Mouse (Mus musculus): Measurements from ENCODE around the gene Kcnh6. TPM values are rescaled to one million over a fixed set of nuclear protein-coding genes. Genes with fewer than 3 reads are reported as not detected.

Gene Kcnh6
- polyA plus RNA-seq, 1 experiment from 2014 or later, result 2.6 TPM

GRCm38 (mm10) chr11:105994375-105994774, 13.5 kb upstream of the Kcnh6 start, which contains the start of gene Ace3:
Gene Ace3 (plus strand): TSS chr11:105994675.
- Histone ChIP-seq H3K27ac (replicated peaks; ENCODE audit: low read depth, low read length) (no peak within 1 kb of the TSS), H3K27me3 (replicated peaks; ENCODE audit: control insufficient read depth, insufficient read depth, low read length) (no peaks in the 10 kb centered on the region), H3K9ac (ENCODE audit: low read depth, low read length) (no peak within 1 kb of the TSS), H3K4me2 (ENCODE audit: low read depth, low read length) (no peak within 1 kb of the TSS), H3K4me1 (ENCODE audit: control insufficient read depth, insufficient read depth, low read length) (no peaks in the 10 kb centered on the region), H3K36me3 (ENCODE audit: control insufficient read depth, insufficient read depth, low read length) (no peaks in the 10 kb centered on the region), H3K4me3 (ENCODE audit: low read depth, low read length) (no peak within 1 kb of the TSS), H3K9me3 (ENCODE audit: control insufficient read depth, low read length) (no peaks in the 10 kb centered on the region)
- WGBS, result 95% methylated on average over 3 of the region's 3 CpGs
- no peak for DNase-seq (ENCODE audit: low spot score)
- no peak for ATAC-seq (ENCODE audit: low read depth)

- Histone ChIP-seq H3K9me3 (ENCODE audit: control insufficient read depth, low read length) (no peaks in the 10 kb centered on the region), H3K4me1 (ENCODE audit: control insufficient read depth, insufficient read depth, low read length) (no peaks in the 10 kb centered on the region), H3K9ac (ENCODE audit: low read depth, low read length) (no peak overlapping the region), H3K4me2 (ENCODE audit: low read depth, low read length) (no peak overlapping the region), H3K27me3 (replicated peaks; ENCODE audit: control insufficient read depth, insufficient read depth, low read length) (no peaks in the 10 kb centered on the region), H3K27ac (replicated peaks; ENCODE audit: low read depth, low read length) (no peak overlapping the region), H3K4me3 (ENCODE audit: low read depth, low read length) (no peak overlapping the region), H3K36me3 (ENCODE audit: control insufficient read depth, insufficient read depth, low read length) (no peaks in the 10 kb centered on the region)
- 94% methylated on average over 6 of the region's 6 CpGs for WGBS
- ATAC-seq (ENCODE audit: low read depth), result no peak
- no peak for DNase-seq (ENCODE audit: low spot score)
These were observed 7.9 kb upstream of the Kcnh6 start for GRCm38 (mm10) chr11:106000062-106000461.

- ATAC-seq (ENCODE audit: low read depth) (no peak), DNase-seq (ENCODE audit: low spot score) (peak; percentile 47)
- Histone ChIP-seq H3K4me1 (ENCODE audit: control insufficient read depth, insufficient read depth, low read length) (no peaks in the 10 kb centered on the region), H3K36me3 (ENCODE audit: control insufficient read depth, insufficient read depth, low read length) (no peaks in the 10 kb centered on the region), H3K27ac (replicated peaks; ENCODE audit: low read depth, low read length) (no peak overlapping the region), H3K4me3 (ENCODE audit: low read depth, low read length) (no peak overlapping the region), H3K4me2 (ENCODE audit: low read depth, low read length) (no peak overlapping the region), H3K9ac (ENCODE audit: low read depth, low read length) (no peak overlapping the region), H3K9me3 (ENCODE audit: control insufficient read depth, low read length) (no peaks in the 10 kb centered on the region), H3K27me3 (replicated peaks; ENCODE audit: control insufficient read depth, insufficient read depth, low read length) (no peaks in the 10 kb centered on the region)
- WGBS, result 41% methylated on average over 4 of the region's 4 CpGs
These were observed 6.2 kb upstream of the Kcnh6 start for GRCm38 (mm10) chr11:106001718-106002117.

GRCm38 (mm10) chr11:106004576-106004975, 3.3 kb upstream of the Kcnh6 start:
- H3K4me3 ChIP-seq (ENCODE audit: low read depth, low read length), result no peak overlapping the region
- ATAC-seq (ENCODE audit: low read depth) (no peak), DNase-seq (ENCODE audit: low spot score) (no peak)
- no peak overlapping the region for H3K4me2 ChIP-seq (ENCODE audit: low read depth, low read length)
- H3K4me1 ChIP-seq (ENCODE audit: control insufficient read depth, insufficient read depth, low read length), result no peaks in the 10 kb centered on the region
- H3K27me3 ChIP-seq (replicated peaks; ENCODE audit: control insufficient read depth, insufficient read depth, low read length), result 0 out of 2 replicates have a peak, but pooled peaks cover 10% of the 10 kb centered on the region
- no peak overlapping the region for H3K9ac ChIP-seq (ENCODE audit: low read depth, low read length)
- no peak overlapping the region for H3K27ac ChIP-seq (replicated peaks; ENCODE audit: low read depth, low read length)
- WGBS, result 92% methylated on average over 1 of the region's 1 CpGs
- H3K36me3 ChIP-seq (ENCODE audit: control insufficient read depth, insufficient read depth, low read length), result no peaks in the 10 kb centered on the region
- no peaks in the 10 kb centered on the region for H3K9me3 ChIP-seq (ENCODE audit: control insufficient read depth, low read length)

- 55% methylated on average over 5 of the region's 5 CpGs for WGBS
- Histone ChIP-seq H3K9me3 (ENCODE audit: control insufficient read depth, low read length) (no peaks in the 10 kb centered on the region), H3K4me3 (ENCODE audit: low read depth, low read length) (no peak overlapping the region), H3K4me2 (ENCODE audit: low read depth, low read length) (no peak overlapping the region), H3K27ac (replicated peaks; ENCODE audit: low read depth, low read length) (no peak overlapping the region), H3K4me1 (ENCODE audit: control insufficient read depth, insufficient read depth, low read length) (no peaks in the 10 kb centered on the region), H3K36me3 (ENCODE audit: control insufficient read depth, insufficient read depth, low read length) (no peaks in the 10 kb centered on the region), H3K27me3 (replicated peaks; ENCODE audit: control insufficient read depth, insufficient read depth, low read length) (0 out of 2 replicates have a peak, but pooled peaks cover 11% of the 10 kb centered on the region), H3K9ac (ENCODE audit: low read depth, low read length) (no peak overlapping the region)
- DNase-seq (ENCODE audit: low spot score), result no peak
- ATAC-seq (ENCODE audit: low read depth), result no peak
These were observed 2.0 kb upstream of the Kcnh6 start for GRCm38 (mm10) chr11:106005970-106006369.

GRCm38 (mm10) chr11:106012711-106013110, 4.8 kb downstream of the Kcnh6 start:
- no peak overlapping the region for H3K4me3 ChIP-seq (ENCODE audit: low read depth, low read length)
- 35% methylated on average over 7 of the region's 7 CpGs for WGBS
- H3K9ac ChIP-seq (ENCODE audit: low read depth, low read length), result no peak overlapping the region
- H3K27ac ChIP-seq (replicated peaks; ENCODE audit: low read depth, low read length), result no peak overlapping the region
- 0 out of 2 replicates have a peak, but pooled peaks cover 11% of the 10 kb centered on the region for H3K27me3 ChIP-seq (replicated peaks; ENCODE audit: control insufficient read depth, insufficient read depth, low read length)
- no peaks in the 10 kb centered on the region for H3K36me3 ChIP-seq (ENCODE audit: control insufficient read depth, insufficient read depth, low read length)
- no peak overlapping the region for H3K4me2 ChIP-seq (ENCODE audit: low read depth, low read length)
- peaks cover 14% of the 10 kb centered on the region; the same call in 1 of the 2 replicates for H3K4me1 ChIP-seq (ENCODE audit: control insufficient read depth, insufficient read depth, low read length)
- ATAC-seq (ENCODE audit: low read depth) (peak; percentile 60; the same call in 1 of the 2 replicates), DNase-seq (ENCODE audit: low spot score) (peak; percentile 58)
- no peaks in the 10 kb centered on the region for H3K9me3 ChIP-seq (ENCODE audit: control insufficient read depth, low read length)

- Histone ChIP-seq H3K4me1 (ENCODE audit: control insufficient read depth, insufficient read depth, low read length) (peaks cover 14% of the 10 kb centered on the region; the same call in 1 of the 2 replicates), H3K9me3 (ENCODE audit: control insufficient read depth, low read length) (no peaks in the 10 kb centered on the region), H3K27me3 (replicated peaks; ENCODE audit: control insufficient read depth, insufficient read depth, low read length) (0 out of 2 replicates have a peak, but pooled peaks cover 7% of the 10 kb centered on the region), H3K4me3 (ENCODE audit: low read depth, low read length) (no peak overlapping the region), H3K27ac (replicated peaks; ENCODE audit: low read depth, low read length) (no peak overlapping the region), H3K36me3 (ENCODE audit: control insufficient read depth, insufficient read depth, low read length) (no peaks in the 10 kb centered on the region), H3K9ac (ENCODE audit: low read depth, low read length) (no peak overlapping the region), H3K4me2 (ENCODE audit: low read depth, low read length) (no peak overlapping the region)
- DNase-seq (ENCODE audit: low spot score) (peak; percentile 81), ATAC-seq (ENCODE audit: low read depth) (peak; percentile 45)
- WGBS, result 65% methylated on average over 11 of the region's 11 CpGs
These were observed 5.8 kb downstream of the Kcnh6 start for GRCm38 (mm10) chr11:106013556-106014225.

GRCm38 (mm10) chr11:106016440-106016839, 8.5 kb downstream of the Kcnh6 start:
- H3K27me3 ChIP-seq (replicated peaks; ENCODE audit: control insufficient read depth, insufficient read depth, low read length), result peaks cover 16% of the 10 kb centered on the region
- H3K27ac ChIP-seq (replicated peaks; ENCODE audit: low read depth, low read length), result no peak overlapping the region
- 78% methylated on average over 5 of the region's 5 CpGs for WGBS

More at GRCm38 (mm10) chr11:106016440-106016839, 8.5 kb downstream of the Kcnh6 start:
- Histone ChIP-seq H3K4me1 (ENCODE audit: control insufficient read depth, insufficient read depth, low read length) (peaks cover 23% of the 10 kb centered on the region), H3K9me3 (ENCODE audit: control insufficient read depth, low read length) (no peaks in the 10 kb centered on the region), H3K9ac (ENCODE audit: low read depth, low read length) (no peak overlapping the region), H3K4me3 (ENCODE audit: low read depth, low read length) (no peak overlapping the region), H3K4me2 (ENCODE audit: low read depth, low read length) (no peak overlapping the region), H3K36me3 (ENCODE audit: control insufficient read depth, insufficient read depth, low read length) (no peaks in the 10 kb centered on the region)
- DNase-seq (ENCODE audit: low spot score) (no peak), ATAC-seq (ENCODE audit: low read depth) (no peak)

Data from embryonic facial prominence, embryonic 14.5 days (tissue).